Mouse (Mus musculus) CH12.LX (cell line): ENCODE data around the gene Lpcat3. TPM values are rescaled to one million over a fixed set of nuclear protein-coding genes. Genes with fewer than 3 reads are reported as not detected.

Experiments
- DNase-seq: peaks from one replicate; pipeline ENCODE4 v3.0.0-alpha.2; 2013; ENCODE audit errors: extremely low read depth
- H3K27ac ChIP-seq: 2 replicates; pipeline ENCODE4 v1.5.1; 2012; ENCODE audit warnings: low read depth, mild to moderate bottlenecking, control low read depth, moderate library complexity; ENCODE audit not compliant: insufficient read depth
- H3K27me3 ChIP-seq: replicated peaks from 2 replicates; pipeline ENCODE3; 2012; ENCODE audit warnings: inconsistent platforms
- H3K36me3 ChIP-seq, 2 experiments: replicated peaks in 1 of 2; 2 replicates each; pipeline versions ENCODE3 to v1.6.1; 2012; ENCODE audit warnings: inconsistent platforms in 1 of 2, low read length in 1 of 2, mild to moderate bottlenecking in 1 of 2, mixed read lengths in 1 of 2, moderate library complexity in 1 of 2; ENCODE audit not compliant: control insufficient read depth in 1 of 2, insufficient read depth in 1 of 2
- H3K4me1 ChIP-seq, 2 experiments: 2 replicates each; pipeline ENCODE4 v1.6.1; 2012; ENCODE audit warnings: inconsistent platforms in 1 of 2, moderate library complexity in 1 of 2; ENCODE audit not compliant: insufficient read depth in 2 of 2, control insufficient read depth in 1 of 2
- H3K4me2 ChIP-seq: 2 replicates; pipeline ENCODE4 v1.6.1; 2012; ENCODE audit warnings: low read depth, mild to moderate bottlenecking, control low read depth; ENCODE audit not compliant: poor library complexity, insufficient read depth, severe bottlenecking
- H3K4me3 ChIP-seq, 3 experiments: fragments of 150-350 bp in 1 of 3; sonication (generic) in 1 of 3; replicated peaks in 1 of 3; 2 replicates each; pipeline versions ENCODE3 to v1.5.1; 2011 to 2012; ENCODE audit warnings: low read depth in 2 of 3, low read length in 2 of 3, mild to moderate bottlenecking in 2 of 3, moderate library complexity in 2 of 3, control low read depth in 1 of 3, improper control_type of control experiment in 1 of 3, inconsistent platforms in 1 of 3, mixed read lengths in 1 of 3; ENCODE audit not compliant: poor library complexity in 1 of 3
- H3K79me2 ChIP-seq: replicated peaks from 2 replicates; pipeline ENCODE4 v1.6.1; 2012; ENCODE audit warnings: mild to moderate bottlenecking, moderate library complexity; ENCODE audit not compliant: control insufficient read depth, poor library complexity, insufficient read depth, severe bottlenecking; ENCODE audit errors: extremely low read depth
- H3K9ac ChIP-seq: 2 replicates; pipeline ENCODE4 v1.6.1; 2012; ENCODE audit warnings: low read depth, mild to moderate bottlenecking, control low read depth, moderate library complexity; ENCODE audit not compliant: insufficient read depth
- H3K9me3 ChIP-seq: replicated peaks from 2 replicates; pipeline ENCODE3; 2012; ENCODE audit warnings: low read length, inconsistent platforms, mixed read lengths
- BHLHE40 ChIP-seq: IDR thresholded peaks from 2 replicates; pipeline ENCODE4 v1.6.1; 2011; ENCODE audit warnings: mild to moderate bottlenecking, low read depth, low read length, improper control_type of control experiment
- CHD1 ChIP-seq: IDR thresholded peaks from 2 replicates; pipeline ENCODE4 v1.6.1; 2012; ENCODE audit warnings: low read depth, low read length, improper control_type of control experiment, inconsistent platforms
- CHD2 ChIP-seq: IDR thresholded peaks from 2 replicates; pipeline ENCODE4 v1.6.1; 2011; ENCODE audit warnings: low read length, improper control_type of control experiment
- CTCF ChIP-seq, 2 experiments: IDR thresholded peaks in 1 of 2; conservative IDR thresholded peaks in 1 of 2; 2 replicates each; pipeline ENCODE4 v1.5.1; 2011 to 2012; ENCODE audit warnings: low read depth in 2 of 2, low read length in 2 of 2, improper control_type of control experiment in 1 of 2, inconsistent platforms in 1 of 2, mild to moderate bottlenecking in 1 of 2, moderate library complexity in 1 of 2
- E2F4 ChIP-seq: IDR thresholded peaks from 2 replicates; pipeline ENCODE4 v1.6.1; 2011; ENCODE audit warnings: low read depth, low read length, improper control_type of control experiment; ENCODE audit not compliant: insufficient replicate concordance
- EP300 ChIP-seq: IDR thresholded peaks from 2 replicates; pipeline ENCODE4 v1.6.1; 2011; ENCODE audit warnings: low read length, improper control_type of control experiment
- ETS1 ChIP-seq: conservative IDR thresholded peaks from 2 replicates; pipeline ENCODE4 v1.6.1; 2012; ENCODE audit warnings: low read depth, mild to moderate bottlenecking, inconsistent platforms, low read length, improper control_type of control experiment, moderate library complexity
- GABPA ChIP-seq: IDR thresholded peaks from 2 replicates; pipeline ENCODE4 v1.6.1; 2012; ENCODE audit warnings: low read depth, low read length, improper control_type of control experiment, inconsistent platforms; ENCODE audit not compliant: insufficient replicate concordance
- HCFC1 ChIP-seq: IDR thresholded peaks from 2 replicates; pipeline ENCODE4 v1.6.1; 2012; ENCODE audit warnings: low read depth, mild to moderate bottlenecking, inconsistent platforms, low read length, improper control_type of control experiment
- IRF4 ChIP-seq: IDR thresholded peaks from 2 replicates; pipeline ENCODE4 v1.6.1; 2014; ENCODE audit warnings: low read depth, mild to moderate bottlenecking, inconsistent platforms, low read length, improper control_type of control experiment
- JUN ChIP-seq: IDR thresholded peaks from 2 replicates; pipeline ENCODE4 v1.6.1; 2011; ENCODE audit warnings: low read depth, mild to moderate bottlenecking, low read length, improper control_type of control experiment, moderate library complexity; ENCODE audit not compliant: insufficient read depth
- JUND ChIP-seq: conservative IDR thresholded peaks from 2 replicates; pipeline ENCODE4 v1.6.1; 2011; ENCODE audit warnings: low read depth, low read length, improper control_type of control experiment
- KAT2A ChIP-seq: IDR thresholded peaks from 2 replicates; pipeline ENCODE4 v1.6.1; 2012; ENCODE audit warnings: low read length, improper control_type of control experiment, inconsistent platforms; ENCODE audit not compliant: insufficient replicate concordance
- MAFK ChIP-seq: IDR thresholded peaks from 2 replicates; pipeline ENCODE4 v1.6.1; 2011; ENCODE audit warnings: low read length, improper control_type of control experiment; ENCODE audit not compliant: insufficient replicate concordance
- MAX ChIP-seq: IDR thresholded peaks from 2 replicates; pipeline ENCODE4 v1.6.1; 2011; ENCODE audit warnings: low read length, improper control_type of control experiment
- MAZ ChIP-seq: IDR thresholded peaks from 2 replicates; pipeline ENCODE4 v1.6.1; 2012; ENCODE audit warnings: low read depth, mild to moderate bottlenecking, inconsistent platforms, low read length, improper control_type of control experiment, moderate library complexity
- MEF2A ChIP-seq: IDR thresholded peaks from 2 replicates; pipeline ENCODE4 v1.6.1; 2014; ENCODE audit warnings: low read depth, mild to moderate bottlenecking, inconsistent platforms, low read length, improper control_type of control experiment, borderline replicate concordance
- MXI1 ChIP-seq: IDR thresholded peaks from 2 replicates; pipeline ENCODE4 v1.6.1; 2011; ENCODE audit warnings: mild to moderate bottlenecking, low read depth, low read length, improper control_type of control experiment
- MYC ChIP-seq: IDR thresholded peaks from 2 replicates; pipeline ENCODE4 v1.6.1; 2011; ENCODE audit warnings: low read depth, mild to moderate bottlenecking, improper control_type of control experiment, low read length
- NELFE ChIP-seq: IDR thresholded peaks from 2 replicates; pipeline ENCODE4 v1.6.1; 2011; ENCODE audit warnings: low read depth, low read length, improper control_type of control experiment
- NRF1 ChIP-seq: IDR thresholded peaks from 2 replicates; pipeline ENCODE4 v1.6.1; 2014; ENCODE audit warnings: low read depth, mild to moderate bottlenecking, inconsistent platforms, low read length, improper control_type of control experiment, moderate library complexity
- PAX5 ChIP-seq: IDR thresholded peaks from 2 replicates; pipeline ENCODE4 v1.6.1; 2012; ENCODE audit warnings: low read length, inconsistent platforms, mixed read lengths
- POLR2A ChIP-seq: IDR thresholded peaks from 2 replicates; pipeline ENCODE4 v1.6.1; 2011; ENCODE audit warnings: low read depth, mild to moderate bottlenecking, improper control_type of control experiment, low read length
- POLR2AphosphoS2 ChIP-seq: IDR thresholded peaks from 2 replicates; pipeline ENCODE4 v1.6.1; 2011; ENCODE audit warnings: low read depth, low read length, improper control_type of control experiment
- RAD21 ChIP-seq: IDR thresholded peaks from 2 replicates; pipeline ENCODE4 v1.6.1; 2011; ENCODE audit warnings: low read depth, mild to moderate bottlenecking, low read length, improper control_type of control experiment, moderate library complexity
- RCOR1 ChIP-seq: conservative IDR thresholded peaks from 2 replicates; pipeline ENCODE4 v1.6.1; 2012; ENCODE audit warnings: low read depth, mild to moderate bottlenecking, inconsistent platforms, low read length, improper control_type of control experiment
- SIN3A ChIP-seq: IDR thresholded peaks from 2 replicates; pipeline ENCODE4 v1.6.1; 2012; ENCODE audit warnings: low read length, improper control_type of control experiment, inconsistent platforms
- SMC3 ChIP-seq: IDR thresholded peaks from 2 replicates; pipeline ENCODE4 v1.6.1; 2011; ENCODE audit warnings: low read depth, low read length, improper control_type of control experiment
- TBP ChIP-seq: conservative IDR thresholded peaks from 2 replicates; pipeline ENCODE4 v1.6.1; 2011; ENCODE audit warnings: low read depth, low read length, improper control_type of control experiment
- TCF12 ChIP-seq: IDR thresholded peaks from 2 replicates; pipeline ENCODE4 v1.6.1; 2014; ENCODE audit warnings: low read depth, mild to moderate bottlenecking, inconsistent platforms, low read length, improper control_type of control experiment
- UBTF ChIP-seq: IDR thresholded peaks from 2 replicates; pipeline ENCODE4 v1.6.1; 2012; ENCODE audit warnings: low read depth, mild to moderate bottlenecking, inconsistent platforms, low read length, improper control_type of control experiment, moderate library complexity
- USF1 ChIP-seq: IDR thresholded peaks from 2 replicates; pipeline ENCODE4 v1.6.1; 2014; ENCODE audit warnings: low read depth, mild to moderate bottlenecking, inconsistent platforms, low read length, improper control_type of control experiment
- USF2 ChIP-seq: conservative IDR thresholded peaks from 2 replicates; pipeline ENCODE4 v1.6.1; 2011; ENCODE audit warnings: low read depth, low read length, improper control_type of control experiment
- ZC3H11A ChIP-seq: IDR thresholded peaks from 2 replicates; pipeline ENCODE4 v1.6.1; 2012; ENCODE audit warnings: low read depth, mild to moderate bottlenecking, inconsistent platforms, low read length, improper control_type of control experiment
- ZKSCAN1 ChIP-seq: IDR thresholded peaks from 2 replicates; pipeline ENCODE4 v1.6.1; 2012; ENCODE audit warnings: low read depth, inconsistent platforms, low read length, improper control_type of control experiment, borderline replicate concordance
- ZMIZ1 ChIP-seq: IDR thresholded peaks from 2 replicates; pipeline ENCODE4 v1.6.1; 2012; ENCODE audit warnings: low read depth, mild to moderate bottlenecking, inconsistent platforms, low read length, improper control_type of control experiment
- ZNF384 ChIP-seq: IDR thresholded peaks from 2 replicates; pipeline ENCODE4 v1.6.1; 2012; ENCODE audit warnings: low read depth, low read length, improper control_type of control experiment, inconsistent platforms
- dilution Hi-C: fragments of 300-500 bp; cut with MboI; formaldehyde crosslinking; loops from 2 replicates; pipeline ENCODE4 v1.14.3; 2020; ENCODE audit warnings: low sequenced_read_pairs; ENCODE audit not compliant: extremely low pct_unique_long_range_greater_than_20kb, extremely low pct_ligation_motif_present
- in situ Hi-C: fragments of 300-500 bp; cut with MboI; formaldehyde crosslinking; loops from 3 replicates; pipeline ENCODE4 v1.14.3; 2019; ENCODE audit warnings: low sequenced_read_pairs, low pct_ligation_motif_present, low pct_unique_long_range_greater_than_20kb, mixed read lengths
- polyA plus RNA-seq: library from polyadenylated mRNA; unstranded; fragments of >175 nt; gene quantifications from 2 replicates; pipeline ENCODE4 v1.2.1, GENCODE M21; 2012; ENCODE audit warnings: low read depth; ENCODE audit not compliant: insufficient read length
- total RNA-seq, 2 experiments: library from RNA; depleted of rRNA; stranded (reverse); fragments of 300-350 nt in 1 of 2; fragments of >200 nt in 1 of 2; gene quantifications; 2 replicates each; pipeline ENCODE4 v1.2.3; 2012 to 2014

Lpcat3 gene
- total and polyA plus RNA-seq, 3 experiments = 52.9 to 113 (median 77.0) TPM

GRCm38 (mm10) chr6:124745490-124746295, 82.9 kb downstream of the Lpcat3 start:
- peaks cover 38 to 62% of the 10 kb centered on the region in 2 experiments for H3K36me3 ChIP-seq
- H3K4me1 ChIP-seq = peaks cover 16 to 46% of the 10 kb centered on the region in 2 experiments
- peak overlapping the region; percentile 41 for H3K27ac ChIP-seq
- H3K4me3 ChIP-seq = peak overlapping the region; percentile 45 to 63 (median 56)
- in situ Hi-C loops = no loop called here
- H3K9me3 ChIP-seq = no peaks in the 10 kb centered on the region
- no peaks in the 10 kb centered on the region for H3K27me3 ChIP-seq
- 0 out of 2 replicates have a peak, but pooled peaks cover 2% of the 10 kb centered on the region for H3K79me2 ChIP-seq
- dilution Hi-C loops = no loop called here
- H3K4me2 ChIP-seq = peak overlapping the region; percentile 73
- peak overlapping the region; percentile 74 for H3K9ac ChIP-seq
- peak; percentile 93 for DNase-seq
- no peak for TF ChIP-seq PAX5
- TF ChIP-seq CHD1 = no peak
- TF ChIP-seq MAX = peak; percentile 86
- TF ChIP-seq NRF1 = peak; percentile 68
- TF ChIP-seq MYC = peak; percentile 75; the same call in 1 of the 2 replicates
- peak; percentile 92; the same call in 1 of the 2 replicates for TF ChIP-seq E2F4
- TF ChIP-seq RAD21 = peak; percentile 38
- no peak for TF ChIP-seq UBTF
- peak; percentile 86 for TF ChIP-seq IRF4
- peak; percentile 78; the same call in 1 of the 2 replicates for TF ChIP-seq GABPA
- no peak; the same call in 1 of the 2 replicates for TF ChIP-seq JUN
- no peak for TF ChIP-seq BHLHE40
- peak; percentile 82 for TF ChIP-seq NELFE
- peak; percentile 90 for TF ChIP-seq HCFC1
- no peak for TF ChIP-seq POLR2AphosphoS2
- peak; percentile 49; the same call in 1 of the 2 replicates for TF ChIP-seq JUND
- 0 out of 2 replicates have a peak, but pooled peaks have one; percentile 21 for TF ChIP-seq ZKSCAN1
- TF ChIP-seq MAFK = peak; percentile 41; the same call in 1 of the 2 replicates
- peak; percentile 46; the same call in 1 of the 2 replicates for TF ChIP-seq ZC3H11A
- peak; percentile 56 for TF ChIP-seq ZNF384
- TF ChIP-seq MEF2A = peak; percentile 90
- peak; percentile 97 for TF ChIP-seq CHD2
- TF ChIP-seq USF1 = peak; percentile 33; the same call in 1 of the 2 replicates
- TF ChIP-seq EP300 = 0 out of 2 replicates have a peak, but pooled peaks have one; percentile 52
- peak; percentile 84; the same call in 1 of the 2 replicates for TF ChIP-seq KAT2A
- no peak for TF ChIP-seq USF2
- TF ChIP-seq RCOR1 = peak; percentile 71
- TF ChIP-seq MXI1 = peak; percentile 79; the same call in 1 of the 2 replicates
- TF ChIP-seq TCF12 = peak; percentile 93
- TF ChIP-seq SMC3 = peak; percentile 79
- TF ChIP-seq POLR2A = peak; percentile 73
- no peak for TF ChIP-seq TBP
- peak; percentile 92 for TF ChIP-seq ZMIZ1
- peak; percentile 62 for TF ChIP-seq ETS1
- peak in 1 of 2 experiments; percentile 87; a peak in 2 of 4 replicates for TF ChIP-seq CTCF (conservative IDR thresholded peaks at IDR 0.05 in 1 of 2, IDR thresholded peaks at IDR 0.05 in 1 of 2; ENCODE audit: low read depth in 2 of 2, low read length in 2 of 2)
- peak; percentile 89 for TF ChIP-seq SIN3A
- TF ChIP-seq MAZ = peak; percentile 89
